Mouse (Mus musculus) midbrain, embryonic 11.5 days (tissue): Measurements from ENCODE around the gene Mob3b. TPM values are rescaled to one million over a fixed set of nuclear protein-coding genes. Genes with fewer than 3 reads are reported as not detected.

Source experiments
- ATAC-seq: fragments of 200-750 bp; cut with Nextera tagmentation; 2 replicates; pipeline ENCODE4 v1.8.0; 2017; ENCODE audit warnings: moderate TSS enrichment, moderate library complexity; ENCODE audit not compliant: low FRiP score
- DNase-seq: peaks from one replicate; pipeline ENCODE4 v3.0.0; 2015; ENCODE audit warnings: low spot score; ENCODE audit errors: missing footprints
- H3K27ac ChIP-seq: fragments of 300-500 bp; sonication (generic); 2 replicates; pipeline ENCODE4 v1.5.1; 2014; ENCODE audit warnings: low read depth, low read length
- H3K27me3 ChIP-seq: fragments of 300-500 bp; sonication (generic); 2 replicates; pipeline ENCODE4 v1.6.1; 2014; ENCODE audit warnings: mild to moderate bottlenecking, low read length, moderate library complexity, mixed read lengths; ENCODE audit not compliant: control insufficient read depth, insufficient read depth
- H3K36me3 ChIP-seq: fragments of 300-500 bp; sonication (generic); 2 replicates; pipeline ENCODE4 v1.6.1; 2014; ENCODE audit warnings: mild to moderate bottlenecking, low read length, moderate library complexity, mixed read lengths; ENCODE audit not compliant: control insufficient read depth, insufficient read depth
- H3K4me1 ChIP-seq: fragments of 300-500 bp; sonication (generic); 2 replicates; pipeline ENCODE4 v1.6.1; 2014; ENCODE audit warnings: low read length; ENCODE audit not compliant: control insufficient read depth, insufficient read depth
- H3K4me2 ChIP-seq: fragments of 300-500 bp; sonication (generic); 2 replicates; pipeline ENCODE4 v1.6.1; 2014; ENCODE audit warnings: mild to moderate bottlenecking, moderate library complexity
- H3K4me3 ChIP-seq: fragments of 300-500 bp; sonication (generic); 2 replicates; pipeline ENCODE4 v1.5.1; 2014; ENCODE audit warnings: low read depth, low read length
- H3K9ac ChIP-seq: fragments of 300-500 bp; sonication (generic); 2 replicates; pipeline ENCODE4 v1.6.1; 2014; ENCODE audit warnings: low read length
- H3K9me3 ChIP-seq: fragments of 300-500 bp; sonication (generic); 2 replicates; pipeline ENCODE4 v1.6.1; 2016; ENCODE audit warnings: low read length; ENCODE audit not compliant: control insufficient read depth
- WGBS: fragments of 180-500 bp; shearing (Covaris S2); extraction: QIAGEN DNeasy Blood & Tissue Kit; methylation state at CpG from one replicate; pipeline ENCODE4 v1.1.7; 2014; 5-methylcytosine and 5-hydroxymethylcytosine counted together
- polyA plus RNA-seq: library from polyadenylated mRNA; unstranded; fragments of >200 nt; fragmentation: Nextera tagmentation; extraction: Ambion mirVana; gene quantifications from 2 replicates; pipeline ENCODE4 v1.2.1, GENCODE M21; 2014

The Mob3b gene
- polyA plus RNA-seq, 1 experiment from 2014 or later: 16.5 TPM

GRCm38 (mm10) chr4:34983511-34983910, 173.8 kb downstream of the Mob3b start:
- Histone ChIP-seq H3K27me3 (no peaks in the 10 kb centered on the region), H3K27ac (no peak overlapping the region), H3K4me1 (peaks cover 3% of the 10 kb centered on the region), H3K36me3 (no peaks in the 10 kb centered on the region), H3K4me3 (no peak overlapping the region), H3K4me2 (no peak overlapping the region), H3K9me3 (no peaks in the 10 kb centered on the region), H3K9ac (no peak overlapping the region)
- no peak for DNase-seq
- ATAC-seq: no peak
- 89% methylated on average over 6 of the region's 6 CpGs for WGBS

GRCm38 (mm10) chr4:34981301-34982172, 175.7 kb downstream of the Mob3b start:
- Histone ChIP-seq H3K27ac (no peak overlapping the region), H3K4me2 (no peak overlapping the region), H3K4me3 (no peak overlapping the region), H3K4me1 (peaks cover 3% of the 10 kb centered on the region), H3K36me3 (no peaks in the 10 kb centered on the region), H3K27me3 (no peaks in the 10 kb centered on the region), H3K9ac (no peak overlapping the region), H3K9me3 (no peaks in the 10 kb centered on the region)
- WGBS: 74% methylated on average over 8 of the region's 8 CpGs
- ATAC-seq (no peak), DNase-seq (no peak)

GRCm38 (mm10) chr4:34980461-34981039, 176.7 kb downstream of the Mob3b start:
- H3K9ac ChIP-seq: no peak overlapping the region
- DNase-seq (no peak), ATAC-seq (peak; percentile 5; the same call in 1 of the 2 replicates)
- H3K27me3 ChIP-seq: no peaks in the 10 kb centered on the region
- no peak overlapping the region for H3K4me2 ChIP-seq
- no peak overlapping the region for H3K27ac ChIP-seq
- no peak overlapping the region for H3K4me3 ChIP-seq
- H3K36me3 ChIP-seq: no peaks in the 10 kb centered on the region
- peaks cover 3% of the 10 kb centered on the region for H3K4me1 ChIP-seq
- no peaks in the 10 kb centered on the region for H3K9me3 ChIP-seq
- 69% methylated on average over 8 of the region's 8 CpGs for WGBS

- Histone ChIP-seq H3K9ac (no peak overlapping the region), H3K36me3 (no peaks in the 10 kb centered on the region), H3K4me2 (no peak overlapping the region), H3K27me3 (no peaks in the 10 kb centered on the region), H3K4me3 (no peak overlapping the region), H3K27ac (no peak overlapping the region), H3K4me1 (peaks cover 3% of the 10 kb centered on the region), H3K9me3 (no peaks in the 10 kb centered on the region)
- WGBS: 96% methylated on average over 4 of the region's 4 CpGs
- no peak for ATAC-seq
- no peak for DNase-seq
Measured at GRCm38 (mm10) chr4:34976916-34977702, 180.2 kb downstream of the Mob3b start.

GRCm38 (mm10) chr4:34976331-34976778, 180.9 kb downstream of the Mob3b start:
- no peaks in the 10 kb centered on the region for H3K9me3 ChIP-seq
- no peaks in the 10 kb centered on the region for H3K36me3 ChIP-seq
- ATAC-seq: no peak
- DNase-seq: no peak
- no peaks in the 10 kb centered on the region for H3K27me3 ChIP-seq
- no peak overlapping the region for H3K9ac ChIP-seq
- H3K4me3 ChIP-seq: no peak overlapping the region
- 90% methylated on average over 13 of the region's 13 CpGs for WGBS
- H3K4me1 ChIP-seq: peaks cover 3% of the 10 kb centered on the region
- H3K4me2 ChIP-seq: no peak overlapping the region
- H3K27ac ChIP-seq: no peak overlapping the region

- ATAC-seq (no peak), DNase-seq (no peak)
- no peak overlapping the region for H3K4me3 ChIP-seq
- 87% methylated on average over 5 of the region's 5 CpGs for WGBS
- no peaks in the 10 kb centered on the region for H3K4me1 ChIP-seq
- H3K27me3 ChIP-seq: no peaks in the 10 kb centered on the region
- H3K4me2 ChIP-seq: no peak overlapping the region
- H3K36me3 ChIP-seq: no peaks in the 10 kb centered on the region
- no peak overlapping the region for H3K9ac ChIP-seq
- no peak overlapping the region for H3K27ac ChIP-seq
- no peaks in the 10 kb centered on the region for H3K9me3 ChIP-seq
Measured at GRCm38 (mm10) chr4:34974795-34975194, 182.5 kb downstream of the Mob3b start.

- H3K4me2 ChIP-seq: no peak overlapping the region
- no peak overlapping the region for H3K27ac ChIP-seq
- no peaks in the 10 kb centered on the region for H3K27me3 ChIP-seq
- no peak overlapping the region for H3K9ac ChIP-seq
- ATAC-seq (no peak), DNase-seq (no peak)
- no peak overlapping the region for H3K4me3 ChIP-seq
- no peaks in the 10 kb centered on the region for H3K9me3 ChIP-seq
- no peaks in the 10 kb centered on the region for H3K4me1 ChIP-seq
- H3K36me3 ChIP-seq: no peaks in the 10 kb centered on the region
- 89% methylated on average over 6 of the region's 6 CpGs for WGBS
Measured at GRCm38 (mm10) chr4:34967541-34967940, 189.7 kb downstream of the Mob3b start.

GRCm38 (mm10) chr4:34966336-34966957, 190.8 kb downstream of the Mob3b start:
- Histone ChIP-seq H3K4me3 (no peak overlapping the region), H3K4me1 (no peaks in the 10 kb centered on the region), H3K9ac (no peak overlapping the region), H3K27me3 (no peaks in the 10 kb centered on the region), H3K36me3 (no peaks in the 10 kb centered on the region), H3K4me2 (no peak overlapping the region), H3K9me3 (no peaks in the 10 kb centered on the region), H3K27ac (no peak overlapping the region)
- 86% methylated on average over 8 of the region's 8 CpGs for WGBS
- ATAC-seq (no peak), DNase-seq (no peak)
